Mouse (Mus musculus): ENCODE measurements around the gene Traf7. TPM values are rescaled to one million over a fixed set of nuclear protein-coding genes. Genes with fewer than 3 reads are reported as not detected.

Gene Traf7
- polyA plus RNA-seq, 1 experiment from 2014 or later, result 84.2 TPM

DNA sequence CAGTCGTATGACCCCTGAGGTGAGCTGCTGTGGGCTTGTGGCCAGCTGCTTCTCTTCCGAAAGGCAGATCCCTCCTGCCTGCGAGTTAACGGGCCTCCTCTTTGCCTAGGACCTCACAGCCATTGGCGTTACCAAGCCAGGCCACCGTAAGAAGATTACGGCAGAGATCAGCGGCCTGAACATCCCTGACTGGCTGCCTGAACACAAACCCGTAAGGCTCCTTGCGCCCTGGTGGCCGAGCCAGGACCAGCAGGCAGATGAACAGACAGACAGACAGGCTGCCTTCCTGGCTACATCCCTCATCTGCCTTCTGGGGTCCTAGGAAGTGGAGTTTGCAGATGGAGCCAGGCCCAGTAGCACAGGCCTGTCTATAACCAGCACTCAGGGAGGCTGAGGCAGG is 25.5 kb downstream of the Traf7 start:
- no peak for ATAC-seq (ENCODE audit: insufficient read depth, low FRiP score, low read depth)
- H3K9ac ChIP-seq, result no peak overlapping the region
- WGBS, result 43% methylated on average over 11 of the region's 11 CpGs
- H3K27ac ChIP-seq, result no peak overlapping the region
- no peaks in the 10 kb centered on the region for H3K9me3 ChIP-seq
- H3K27me3 ChIP-seq (replicated peaks), result no peaks in the 10 kb centered on the region
- no peak overlapping the region for H3K4me2 ChIP-seq
- H3K36me3 ChIP-seq, result no peaks in the 10 kb centered on the region
- H3K4me1 ChIP-seq, result peaks cover 7% of the 10 kb centered on the region
- no peak overlapping the region for H3K4me3 ChIP-seq (replicated peaks)

DNA sequence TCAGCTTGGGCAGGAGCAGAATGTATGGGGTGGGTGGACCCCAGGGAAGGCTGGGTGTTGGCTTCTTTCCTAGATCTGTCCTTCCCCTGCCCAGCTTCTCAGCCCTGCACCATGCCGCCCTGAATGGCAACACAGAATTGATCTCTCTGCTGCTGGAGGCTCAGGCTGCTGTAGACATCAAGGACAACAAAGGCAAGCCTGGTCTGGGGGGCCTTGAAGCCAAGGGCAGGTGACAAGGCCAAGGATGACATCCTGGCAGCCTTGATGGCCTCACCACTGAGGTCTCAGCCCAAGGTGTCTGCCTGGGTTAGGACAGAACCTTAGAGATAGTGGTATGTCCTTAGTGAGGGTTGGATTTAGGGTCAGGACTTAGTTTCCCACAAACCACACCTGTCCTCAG is 31.7 kb downstream of the Traf7 start:
- Histone ChIP-seq H3K9me3 (no peaks in the 10 kb centered on the region), H3K4me2 (no peak overlapping the region), H3K4me3 (replicated peaks) (no peak overlapping the region), H3K27me3 (replicated peaks) (no peaks in the 10 kb centered on the region), H3K9ac (no peak overlapping the region), H3K27ac (no peak overlapping the region), H3K4me1 (no peaks in the 10 kb centered on the region), H3K36me3 (no peaks in the 10 kb centered on the region)
- no peak for ATAC-seq (ENCODE audit: insufficient read depth, low FRiP score, low read depth)
- 82% methylated on average over 1 of the region's 1 CpGs for WGBS

DNA sequence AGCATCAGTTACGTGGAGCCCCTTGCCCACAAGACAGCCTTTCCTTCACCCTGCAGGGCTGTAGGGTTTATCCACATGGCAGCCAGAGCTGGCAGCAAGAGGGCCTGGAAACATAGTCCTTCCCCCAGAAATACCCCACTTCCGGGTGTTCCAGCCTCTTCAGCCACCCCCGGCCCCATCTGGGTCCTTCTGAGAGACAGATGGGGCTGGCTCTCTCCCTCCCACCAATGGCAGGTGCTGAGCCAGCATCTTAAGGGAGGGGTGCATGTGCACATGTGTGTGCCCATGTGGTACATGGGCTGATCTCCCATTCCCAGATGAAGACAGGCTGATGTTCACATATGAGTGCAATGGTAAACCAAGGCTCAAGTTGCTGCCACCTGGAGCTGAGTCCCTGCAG is 32.3 kb downstream of the Traf7 start:
- Histone ChIP-seq H3K9me3 (no peaks in the 10 kb centered on the region), H3K4me1 (no peaks in the 10 kb centered on the region), H3K4me2 (no peak overlapping the region), H3K4me3 (replicated peaks) (no peak overlapping the region), H3K9ac (no peak overlapping the region), H3K27me3 (replicated peaks) (no peaks in the 10 kb centered on the region), H3K36me3 (no peaks in the 10 kb centered on the region), H3K27ac (no peak overlapping the region)
- 69% methylated on average over 3 of the region's 3 CpGs for WGBS
- no peak for ATAC-seq (ENCODE audit: insufficient read depth, low FRiP score, low read depth)

DNA sequence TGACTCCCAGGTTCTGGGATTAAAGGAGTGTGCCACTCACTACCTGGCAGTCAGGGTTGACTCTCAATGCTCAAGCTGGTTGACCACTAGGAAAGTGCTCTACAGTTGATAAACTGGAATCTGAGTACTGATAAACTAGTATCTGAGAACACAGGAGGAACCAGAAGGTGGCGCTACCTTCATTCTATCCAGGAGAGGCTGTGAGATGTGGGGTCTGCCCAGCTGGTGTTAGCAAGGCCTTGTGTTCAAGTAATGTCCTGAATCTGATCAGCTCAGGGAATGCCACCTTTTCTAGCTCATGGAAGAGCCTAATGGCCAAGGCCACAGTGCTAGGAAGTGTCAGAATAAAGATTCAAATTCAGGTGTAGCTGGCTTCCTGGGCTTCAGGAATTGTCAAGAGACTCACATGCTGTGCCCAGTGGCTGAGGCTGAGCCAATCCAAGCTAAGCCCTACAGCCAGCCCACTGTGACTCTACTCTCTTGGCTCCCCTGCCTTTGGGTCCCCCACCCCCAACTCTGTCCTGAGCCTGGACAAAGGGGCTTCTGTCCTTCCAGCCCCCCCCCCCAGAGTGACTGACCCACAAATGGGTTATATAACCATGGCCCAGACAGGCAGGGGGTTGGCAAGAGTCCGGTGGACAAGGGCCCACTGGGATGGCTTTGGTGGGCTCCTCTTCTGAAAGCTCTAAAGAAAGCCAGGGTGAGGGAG is 33.0 kb downstream of the Traf7 start:
- Histone ChIP-seq H3K9me3 (no peaks in the 10 kb centered on the region), H3K4me1 (no peaks in the 10 kb centered on the region), H3K27me3 (replicated peaks) (peaks cover 2% of the 10 kb centered on the region), H3K4me3 (replicated peaks) (no peak overlapping the region), H3K4me2 (no peak overlapping the region), H3K36me3 (no peaks in the 10 kb centered on the region), H3K9ac (no peak overlapping the region), H3K27ac (no peak overlapping the region)
- 42% methylated on average over 2 of the region's 2 CpGs for WGBS
- no peak for ATAC-seq (ENCODE audit: insufficient read depth, low FRiP score, low read depth)

DNA sequence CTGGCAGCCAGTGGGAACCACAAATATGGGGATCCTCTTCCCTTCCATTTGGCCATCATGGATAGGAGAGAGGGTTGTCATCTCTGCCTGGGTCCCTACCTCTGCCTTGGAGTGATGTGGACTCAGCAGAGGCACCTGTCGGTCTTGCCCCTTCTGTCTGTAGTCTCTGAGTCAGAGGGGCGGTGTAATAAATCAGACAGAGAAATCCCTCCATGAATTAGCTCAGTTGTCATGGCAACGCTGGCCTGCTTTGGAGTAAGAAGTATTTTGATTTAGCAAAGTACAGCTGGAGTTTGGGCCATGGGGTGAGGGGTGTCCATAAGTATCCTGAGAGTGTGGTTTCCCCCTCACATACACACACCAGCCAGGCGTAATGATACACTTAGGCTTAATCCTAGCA is 37.3 kb downstream of the Traf7 start:
- H3K4me2 ChIP-seq, result no peak overlapping the region
- H3K9me3 ChIP-seq, result no peaks in the 10 kb centered on the region
- no peak overlapping the region for H3K9ac ChIP-seq
- ATAC-seq (ENCODE audit: insufficient read depth, low FRiP score, low read depth), result no peak
- H3K4me1 ChIP-seq, result peaks cover 8% of the 10 kb centered on the region
- peaks cover 23% of the 10 kb centered on the region for H3K27me3 ChIP-seq (replicated peaks)
- H3K27ac ChIP-seq, result no peak overlapping the region
- no peak overlapping the region for H3K4me3 ChIP-seq (replicated peaks)
- WGBS, result 76% methylated on average over 4 of the region's 4 CpGs
- no peaks in the 10 kb centered on the region for H3K36me3 ChIP-seq

DNA sequence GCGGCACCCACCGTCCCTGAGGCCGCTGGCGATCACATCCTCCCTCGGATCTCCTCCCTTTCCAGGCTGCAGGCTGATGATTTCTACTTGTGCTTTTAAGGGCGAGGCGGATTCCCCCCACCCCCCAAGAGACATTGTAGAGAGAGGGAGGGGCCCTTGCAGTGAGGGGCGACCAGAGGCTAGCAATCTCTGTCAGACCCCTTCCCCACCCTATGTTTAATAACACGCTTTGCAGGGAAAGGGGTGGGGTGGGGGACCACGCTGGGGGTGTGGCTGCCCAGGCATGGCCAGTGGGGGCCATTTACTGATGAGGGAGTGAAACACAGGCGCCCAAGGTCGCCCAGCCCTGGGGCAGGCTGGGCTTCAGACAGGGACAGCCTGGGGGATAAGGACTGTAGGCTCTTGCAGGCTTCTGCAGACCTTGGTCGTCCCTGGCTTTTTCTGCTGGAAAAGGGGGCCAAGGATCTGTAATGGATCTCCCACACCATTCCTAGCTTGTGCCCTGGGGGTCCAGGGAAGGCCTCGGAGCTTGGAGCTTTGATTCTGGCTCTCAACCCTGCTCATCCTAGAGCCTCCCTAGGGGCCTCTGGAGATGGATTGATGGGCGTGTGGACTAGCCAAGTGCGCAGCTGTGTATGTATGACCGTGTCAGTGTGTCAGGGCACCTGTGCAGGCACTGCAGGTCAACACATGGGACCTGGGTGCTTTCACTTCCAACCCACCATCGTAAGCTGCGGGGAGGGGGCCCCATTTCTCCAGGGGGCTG is 38.3 kb downstream of the Traf7 start:
- Histone ChIP-seq H3K9me3 (no peaks in the 10 kb centered on the region), H3K27ac (no peak overlapping the region), H3K36me3 (no peaks in the 10 kb centered on the region), H3K9ac (peak overlapping the region; percentile 61; the same call in 1 of the 2 replicates), H3K4me1 (peaks cover 9% of the 10 kb centered on the region), H3K4me2 (peak overlapping the region; percentile 99), H3K4me3 (replicated peaks) (peak overlapping the region; percentile 59), H3K27me3 (replicated peaks) (peaks cover 23% of the 10 kb centered on the region)
- ATAC-seq (ENCODE audit: insufficient read depth, low FRiP score, low read depth), result no peak
- 20% methylated on average over 19 of the region's 19 CpGs for WGBS

DNA sequence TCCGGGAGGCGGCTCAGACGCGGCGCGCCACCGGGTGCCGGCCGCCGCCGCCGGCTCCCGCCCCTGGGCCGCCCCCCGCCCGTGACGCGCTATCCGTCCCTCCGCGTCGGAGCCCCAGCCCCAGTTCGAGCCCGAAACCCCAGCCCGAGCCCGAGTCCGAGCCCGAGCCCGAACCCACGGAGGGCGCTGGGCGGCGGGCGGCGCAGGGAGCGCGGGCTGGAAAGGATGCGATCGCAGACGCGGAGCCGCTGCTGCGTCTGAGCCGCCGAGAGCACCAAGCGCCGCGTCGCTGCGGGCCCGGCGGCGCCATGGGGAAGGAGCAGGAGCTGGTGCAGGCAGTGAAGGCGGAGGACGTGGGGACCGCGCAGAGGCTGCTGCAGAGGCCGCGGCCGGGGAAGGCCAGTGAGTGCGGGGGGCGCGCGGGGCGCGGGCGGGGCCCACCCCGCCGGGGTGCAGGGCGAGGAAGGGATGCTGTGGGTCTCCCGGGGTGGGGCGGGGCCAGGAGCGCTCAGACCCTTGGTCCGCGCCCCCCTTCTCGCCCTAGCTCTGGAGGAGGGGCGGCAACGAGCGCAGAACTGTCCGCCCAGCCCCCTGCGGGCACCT is 39.0 kb downstream of the Traf7 start:
- Histone ChIP-seq H3K4me2 (peak overlapping the region; percentile 99), H3K9me3 (no peaks in the 10 kb centered on the region), H3K36me3 (no peaks in the 10 kb centered on the region), H3K4me3 (replicated peaks) (peak overlapping the region; percentile 59), H3K4me1 (peaks cover 9% of the 10 kb centered on the region), H3K27me3 (replicated peaks) (peaks cover 23% of the 10 kb centered on the region), H3K27ac (no peak overlapping the region), H3K9ac (peak overlapping the region; percentile 61; the same call in 1 of the 2 replicates)
- under 1% methylated on average over 73 of the region's 81 CpGs for WGBS
- peak; percentile 33; the same call in 1 of the 2 replicates for ATAC-seq (ENCODE audit: insufficient read depth, low FRiP score, low read depth)

DNA sequence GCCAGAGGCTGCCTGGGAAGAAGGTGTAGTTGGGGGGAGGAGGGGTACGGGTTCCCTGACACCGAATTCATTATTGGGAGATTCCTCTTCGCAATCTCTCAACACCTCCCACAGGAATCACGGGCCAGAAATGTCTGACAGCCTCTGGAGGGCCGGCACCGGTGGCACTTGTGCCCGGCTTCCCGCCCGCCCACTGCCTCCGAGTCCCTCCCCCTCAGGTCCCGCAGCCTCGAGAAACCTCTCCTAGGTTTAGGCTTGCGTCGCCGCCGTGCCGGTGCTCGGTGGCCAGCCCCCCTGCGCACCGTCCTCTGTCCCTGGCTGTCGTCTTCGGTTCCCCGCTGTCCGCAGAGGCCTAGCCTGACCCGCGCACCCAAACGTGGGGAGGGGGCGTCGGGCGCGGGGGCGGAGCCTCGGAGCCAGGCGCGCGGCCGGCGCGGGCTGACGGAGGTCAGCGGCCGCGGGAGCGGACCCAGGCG is 39.5 kb downstream of the Traf7 start, which contains the start of gene Caskin1:
Caskin1 (plus strand) TSS at position 416 of the 476 bp plus-strand sequence.
- Histone ChIP-seq H3K4me3 (replicated peaks) (peak within 1 kb of the TSS; percentile 59), H3K36me3 (no peaks in the 10 kb centered on the region), H3K27ac (no peak within 1 kb of the TSS), H3K4me2 (peak within 1 kb of the TSS; percentile 99), H3K9me3 (no peaks in the 10 kb centered on the region), H3K9ac (peak within 1 kb of the TSS; percentile 61; the same call in 1 of the 2 replicates), H3K4me1 (peaks cover 9% of the 10 kb centered on the region), H3K27me3 (replicated peaks) (peaks cover 23% of the 10 kb centered on the region)
- under 1% methylated on average over 44 of the region's 45 CpGs for WGBS
- peak; percentile 41; the same call in 1 of the 2 replicates for ATAC-seq (ENCODE audit: insufficient read depth, low FRiP score, low read depth)

DNA sequence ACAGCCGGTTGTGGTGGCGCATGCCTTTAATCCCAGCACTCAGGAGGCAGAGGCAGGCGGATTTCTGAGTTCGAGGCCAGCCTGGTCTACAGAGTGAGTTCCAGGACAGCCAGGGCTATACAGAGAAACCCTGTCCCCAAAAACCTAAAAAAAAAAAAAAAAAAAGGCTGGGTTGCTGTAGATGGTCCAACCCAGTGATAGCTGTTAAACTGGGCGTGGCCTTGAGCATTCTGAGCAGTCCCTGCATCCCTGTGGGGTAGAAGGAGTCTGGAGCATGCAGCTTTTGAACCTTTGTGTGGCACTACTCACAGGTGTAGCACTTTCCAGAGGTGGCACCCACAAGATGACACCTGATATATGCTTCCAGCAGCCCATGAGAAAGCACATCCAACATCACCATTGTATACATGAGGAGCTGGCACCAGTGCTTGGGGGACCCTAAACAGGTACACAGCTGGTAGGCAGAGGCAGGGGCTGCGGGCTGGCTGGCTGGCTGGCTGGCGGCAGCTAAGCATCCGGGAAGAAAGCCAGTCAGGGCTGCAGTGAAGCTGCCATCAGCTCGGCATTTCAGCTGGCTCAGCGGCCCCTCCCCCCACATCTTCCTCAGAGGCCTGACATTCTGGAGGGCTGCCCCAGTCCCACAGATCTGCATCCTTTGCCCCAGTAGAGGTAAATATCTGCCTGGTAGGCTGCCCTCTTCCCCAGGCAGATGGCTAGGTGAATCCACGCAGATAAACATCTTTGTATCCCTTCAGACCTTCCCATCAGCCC is 42.5 kb downstream of the Traf7 start:
- Histone ChIP-seq H3K9me3 (no peaks in the 10 kb centered on the region), H3K9ac (no peak overlapping the region), H3K4me3 (replicated peaks) (no peak overlapping the region), H3K36me3 (no peaks in the 10 kb centered on the region), H3K27me3 (replicated peaks) (peaks cover 23% of the 10 kb centered on the region), H3K4me1 (peaks cover 9% of the 10 kb centered on the region), H3K27ac (no peak overlapping the region), H3K4me2 (no peak overlapping the region)
- ATAC-seq (ENCODE audit: insufficient read depth, low FRiP score, low read depth), result no peak
- WGBS, result 49% methylated on average over 11 of the region's 11 CpGs

DNA sequence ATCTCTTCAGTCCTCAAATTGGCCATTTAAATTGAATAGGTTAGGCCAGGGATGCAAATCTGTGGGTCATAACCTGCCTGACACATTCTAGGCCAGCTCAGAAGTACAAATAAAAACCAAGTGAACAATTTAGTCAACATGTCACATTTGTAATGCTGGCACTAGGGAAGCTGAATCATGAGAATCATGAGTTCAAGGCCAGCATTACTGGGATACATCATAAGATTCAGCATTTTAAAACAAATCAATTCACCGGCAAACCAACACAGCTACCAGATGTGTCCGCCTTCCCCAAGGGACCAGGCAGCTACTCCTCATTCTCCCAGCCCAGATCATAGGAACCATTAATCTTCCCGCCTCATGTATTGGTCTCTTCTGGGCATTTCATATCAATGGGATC is 44.2 kb downstream of the Traf7 start:
- H3K4me3 ChIP-seq (replicated peaks), result no peak overlapping the region
- H3K27me3 ChIP-seq (replicated peaks), result peaks cover 12% of the 10 kb centered on the region
- 85% methylated on average over 3 of the region's 3 CpGs for WGBS
- H3K27ac ChIP-seq, result no peak overlapping the region
- ATAC-seq (ENCODE audit: insufficient read depth, low FRiP score, low read depth), result no peak
- no peaks in the 10 kb centered on the region for H3K36me3 ChIP-seq
- H3K4me2 ChIP-seq, result no peak overlapping the region
- H3K9me3 ChIP-seq, result no peaks in the 10 kb centered on the region
- no peak overlapping the region for H3K9ac ChIP-seq
- peaks cover 9% of the 10 kb centered on the region; the same call in 1 of the 2 replicates for H3K4me1 ChIP-seq

DNA sequence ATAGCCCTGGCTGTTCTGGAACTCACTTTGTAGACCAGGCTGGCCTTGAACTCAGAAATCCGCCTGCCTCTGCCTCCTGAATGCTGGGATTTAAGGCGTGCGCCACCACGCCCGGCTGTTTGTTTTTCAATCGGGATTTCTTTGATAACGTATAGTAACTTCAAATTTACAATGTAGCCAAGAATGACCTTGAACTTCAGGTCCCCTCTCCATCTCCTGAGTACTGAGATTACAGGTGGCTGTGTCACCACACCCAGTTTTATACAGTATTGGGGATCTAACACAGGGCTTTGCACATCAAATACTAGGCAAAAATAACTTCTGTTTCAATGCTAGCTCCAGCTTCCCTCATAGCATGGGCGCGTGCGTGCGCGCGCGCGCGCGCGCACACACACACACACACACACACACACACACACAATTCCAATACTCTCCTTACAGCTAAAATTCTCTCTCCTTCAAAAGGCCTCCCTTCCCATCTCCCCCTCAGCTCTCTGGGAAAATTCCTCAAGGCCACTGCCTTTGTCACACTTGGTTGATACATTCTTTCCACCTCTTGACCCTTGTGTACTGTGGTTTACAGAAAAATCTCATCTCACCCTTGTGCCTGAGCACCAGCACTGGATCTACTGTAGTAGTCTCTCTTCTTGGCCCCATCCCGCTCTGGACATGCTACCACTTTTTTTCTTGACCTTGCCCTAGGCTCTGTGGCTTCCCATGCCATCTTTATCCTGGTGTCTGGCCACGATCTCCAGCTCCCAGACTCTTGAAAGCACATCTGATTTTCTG is 46.5 kb downstream of the Traf7 start:
- no peak for ATAC-seq (ENCODE audit: insufficient read depth, low FRiP score, low read depth)
- Histone ChIP-seq H3K4me3 (replicated peaks) (no peak overlapping the region), H3K4me1 (peaks cover 20% of the 10 kb centered on the region), H3K9ac (no peak overlapping the region), H3K36me3 (peaks cover 7% of the 10 kb centered on the region), H3K9me3 (no peaks in the 10 kb centered on the region), H3K27me3 (replicated peaks) (no peaks in the 10 kb centered on the region), H3K27ac (no peak overlapping the region), H3K4me2 (no peak overlapping the region)
- WGBS, result 92% methylated on average over 20 of the region's 20 CpGs
